Mouse (Mus musculus): ENCODE data around the gene Dennd6b. TPM values are rescaled to one million over a fixed set of nuclear protein-coding genes. Genes with fewer than 3 reads are reported as not detected.
A peak's percentile ranks its signal among the peaks of the same experiment; 100 is the strongest.

Dennd6b gene
- total and polyA plus RNA-seq, 3 experiments: 6.1 to 11.4 TPM; not detected in 1

DNA sequence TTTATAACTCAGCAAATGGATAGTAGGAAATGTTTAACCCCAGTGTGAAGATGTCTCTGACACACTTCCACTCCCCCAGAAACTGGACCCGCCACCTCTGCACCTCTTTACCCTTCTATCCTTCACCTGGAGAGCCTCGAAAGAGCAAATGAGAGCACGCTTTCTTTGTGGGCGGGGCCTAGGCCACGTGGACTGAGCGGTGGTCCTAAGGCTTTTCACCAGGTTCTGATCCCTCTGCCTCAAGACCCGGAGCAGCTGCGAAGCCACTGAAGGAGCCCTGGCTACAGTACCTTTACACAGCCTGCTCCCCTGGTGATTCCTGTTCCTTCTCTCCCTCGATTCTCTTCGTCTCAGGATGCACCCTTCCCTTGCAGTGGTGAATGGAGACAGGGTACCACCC lies 48.8 kb downstream of the Dennd6b start:
- H3K4me3 ChIP-seq (ENCODE audit: control insufficient read depth in 1 of 2, insufficient read depth in 1 of 2, low read depth in 2 of 2, low read length in 2 of 2): no peak overlapping the region
- H3K27ac ChIP-seq (ENCODE audit: control insufficient read depth, low read depth, low read length): no peak overlapping the region
- no peaks in the 10 kb centered on the region for H3K4me1 ChIP-seq (ENCODE audit: control insufficient read depth in 1 of 2, insufficient read depth in 2 of 2, low read length in 2 of 2)
- TF ChIP-seq POLR2AphosphoS5 (IDR thresholded peaks at IDR 0.05; ENCODE audit: borderline replicate concordance, low read depth, low read length) (no peak), ZMIZ1 (IDR thresholded peaks at IDR 0.05; ENCODE audit: low read depth, low read length) (no peak)
- H3K27me3 ChIP-seq (ENCODE audit: control insufficient read depth in 1 of 2, insufficient read depth in 2 of 2, low read length in 2 of 2): 0 out of 4 replicates have a peak, but pooled peaks cover 0 to 1% of the 10 kb centered on the region in 2 experiments
- no peaks in the 10 kb centered on the region for H3K79me2 ChIP-seq (ENCODE audit: control insufficient read depth, insufficient read depth, low read length, poor library complexity)
- H3K36me3 ChIP-seq (ENCODE audit: control insufficient read depth in 1 of 2, insufficient read depth in 2 of 2, low read length in 2 of 2): no peaks in the 10 kb centered on the region
- no peak overlapping the region for H3K9ac ChIP-seq (ENCODE audit: control insufficient read depth, low read depth, low read length, poor library complexity, severe bottlenecking)
- no peak for DNase-seq (ENCODE audit: low read depth, low spot score)
- H3K9me3 ChIP-seq (replicated peaks; ENCODE audit: insufficient read depth, low read length): no peaks in the 10 kb centered on the region

- no peak overlapping the region for H3K9ac ChIP-seq (ENCODE audit: control insufficient read depth, low read depth, low read length, poor library complexity, severe bottlenecking)
- H3K4me3 ChIP-seq (ENCODE audit: control insufficient read depth in 1 of 2, insufficient read depth in 1 of 2, low read depth in 2 of 2, low read length in 2 of 2): no peak overlapping the region
- DNase-seq (ENCODE audit: low read depth, low spot score): peak; percentile 20
- 0 out of 4 replicates have a peak, but pooled peaks cover 0 to 1% of the 10 kb centered on the region in 2 experiments for H3K27me3 ChIP-seq (ENCODE audit: control insufficient read depth in 1 of 2, insufficient read depth in 2 of 2, low read length in 2 of 2)
- TF ChIP-seq USF1 (IDR thresholded peaks at IDR 0.05; ENCODE audit: low read depth, low read length) (no peak), ZMIZ1 (IDR thresholded peaks at IDR 0.05; ENCODE audit: low read depth, low read length) (no peak), POLR2A (IDR thresholded peaks at IDR 0.05; ENCODE audit: control insufficient read depth in 1 of 2, insufficient read depth in 1 of 2, low read depth in 1 of 2, low read length in 2 of 2, poor library complexity in 1 of 2) (no peak), UBTF (IDR thresholded peaks at IDR 0.05; ENCODE audit: borderline replicate concordance, insufficient read depth, low read depth, low read length) (no peak), GABPA (IDR thresholded peaks at IDR 0.05; ENCODE audit: low read depth, low read length) (no peak), USF2 (IDR thresholded peaks at IDR 0.05; ENCODE audit: borderline replicate concordance in 1 of 2, insufficient read depth in 1 of 2, low read depth in 1 of 2, low read length in 2 of 2) (no peak), MAZ (IDR thresholded peaks at IDR 0.05; ENCODE audit: low read depth, low read length) (no peak), CTCF (IDR thresholded peaks at IDR 0.05 in 2 of 3, conservative IDR thresholded peaks at IDR 0.05 in 1 of 3; ENCODE audit: control insufficient read depth in 1 of 3, insufficient read depth in 1 of 3, low read depth in 2 of 3, low read length in 3 of 3, poor library complexity in 1 of 3, severe bottlenecking in 1 of 3) (no peak), MAFK (IDR thresholded peaks at IDR 0.05; ENCODE audit: borderline replicate concordance, low read depth, low read length) (no peak), RAD21 (IDR thresholded peaks at IDR 0.05; ENCODE audit: low read depth, low read length) (no peak), RCOR1 (IDR thresholded peaks at IDR 0.05; ENCODE audit: low read depth, low read length) (no peak), ELF1 (IDR thresholded peaks at IDR 0.05; ENCODE audit: low read depth, low read length) (no peak), TCF12 (IDR thresholded peaks at IDR 0.05; ENCODE audit: low read depth, low read length) (no peak), MEF2A (IDR thresholded peaks at IDR 0.05; ENCODE audit: extremely low read depth, insufficient replicate concordance, low read depth, low read length, poor library complexity, severe bottlenecking) (no peak), ZKSCAN1 (IDR thresholded peaks at IDR 0.05; ENCODE audit: low read depth, low read length) (no peak), NELFE (IDR thresholded peaks at IDR 0.05; ENCODE audit: low read depth, low read length) (no peak), MXI1 (IDR thresholded peaks at IDR 0.05; ENCODE audit: low read depth, low read length) (no peak), MAX (IDR thresholded peaks at IDR 0.05; ENCODE audit: low read length) (no peak), MYB (IDR thresholded peaks at IDR 0.05; ENCODE audit: low read depth, low read length) (no peak), KAT2A (conservative IDR thresholded peaks at IDR 0.05; ENCODE audit: low read depth, low read length) (no peak)
- no peaks in the 10 kb centered on the region for H3K9me3 ChIP-seq (replicated peaks; ENCODE audit: insufficient read depth, low read length)
- no peaks in the 10 kb centered on the region for H3K79me2 ChIP-seq (ENCODE audit: control insufficient read depth, insufficient read depth, low read length, poor library complexity)
- no peaks in the 10 kb centered on the region for H3K36me3 ChIP-seq (ENCODE audit: control insufficient read depth in 1 of 2, insufficient read depth in 2 of 2, low read length in 2 of 2)
- H3K27ac ChIP-seq (ENCODE audit: control insufficient read depth, low read depth, low read length): no peak overlapping the region
- H3K4me1 ChIP-seq (ENCODE audit: control insufficient read depth in 1 of 2, insufficient read depth in 2 of 2, low read length in 2 of 2): no peaks in the 10 kb centered on the region
Observed at GRCm38 (mm10) chr15:89147024-89147423, 49.3 kb downstream of the Dennd6b start.

Measured in MEL (cell line).